Mouse (Mus musculus) megakaryocyte-erythroid progenitor cell, adult 5 weeks (primary cell): Measurements from ENCODE around the gene Vmn2r72. TPM values are rescaled to one million over a fixed set of nuclear protein-coding genes. Genes with fewer than 3 reads are reported as not detected.

ENCODE experiments used
- polyA plus RNA-seq: library from polyadenylated mRNA; stranded (reverse); fragments of >175 nt; gene quantifications from 2 replicates; pipeline ENCODE4 v1.2.3, GENCODE M21; 2012

Gene Vmn2r72
- polyA plus RNA-seq, result not detected in 2 replicates

DNA sequence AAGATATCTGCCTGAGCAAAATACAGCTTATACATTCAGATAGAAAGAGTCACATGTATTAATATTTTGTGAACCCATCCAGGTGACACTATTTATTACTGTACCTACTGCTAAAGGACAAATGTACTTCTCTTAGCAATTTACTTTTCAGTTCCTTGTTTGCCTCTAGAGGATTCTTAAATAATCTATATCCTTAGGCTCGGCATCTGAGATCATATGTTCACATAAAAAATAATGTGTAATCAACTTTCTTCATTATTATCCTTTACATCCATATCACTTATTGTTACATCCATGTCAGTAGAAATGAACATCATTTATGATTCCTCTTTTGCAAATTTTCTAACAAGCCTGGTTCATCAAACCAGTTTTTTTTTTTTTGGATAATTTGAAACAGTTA, at the start of gene Vmn2r72:
Gene Vmn2r72 (minus strand): TSS at position 101 of the 400 bp plus-strand sequence.

Other genes with a start within 250 kb of the Vmn2r72 start
- not detected in 2 replicates for gene Vmn2r71, start 192.0 kb downstream of the Vmn2r72 start, polyA plus RNA-seq
- 0.01 TPM in 1 of 2 replicates, not detected in the other for gene Vmn2r70, start 185.9 kb downstream of the Vmn2r72 start, polyA plus RNA-seq
- gene Vmn2r73, start 121.2 kb upstream of the Vmn2r72 start, polyA plus RNA-seq, result not detected in 2 replicates
- gene Vmn2r74, start 206.5 kb upstream of the Vmn2r72 start, polyA plus RNA-seq, result not detected in 2 replicates